Mouse (Mus musculus): ENCODE data around the gene Chrd. TPM values are rescaled to one million over a fixed set of nuclear protein-coding genes. Genes with fewer than 3 reads are reported as not detected.

The Chrd gene
- polyA plus RNA-seq, 1 experiment from 2014 or later, result 3.6 TPM

Other genes starting within 250 kb of the Chrd start
- gene Eif2b5, start 234.3 kb upstream of the Chrd start, polyA plus RNA-seq (2015; fragmentation: Nextera tagmentation; extraction: Ambion mirVana), result 99.4 and 102 TPM in 2 replicates
- gene Dvl3, start 216.1 kb upstream of the Chrd start, polyA plus RNA-seq (2015; fragmentation: Nextera tagmentation; extraction: Ambion mirVana), result 18.1 and 19.5 TPM in 2 replicates
- gene Ap2m1, start 197.6 kb upstream of the Chrd start, polyA plus RNA-seq (2015; fragmentation: Nextera tagmentation; extraction: Ambion mirVana), result 614 and 624 TPM in 2 replicates
- gene Abcf3, start 184.6 kb upstream of the Chrd start, polyA plus RNA-seq (2015; fragmentation: Nextera tagmentation; extraction: Ambion mirVana), result 58.6 and 59.0 TPM in 2 replicates
- gene Vwa5b2, start 143.7 kb upstream of the Chrd start, polyA plus RNA-seq (2015; fragmentation: Nextera tagmentation; extraction: Ambion mirVana), result 5.5 and 7.0 TPM in 2 replicates
- gene Eef1akmt4, start 121.5 kb upstream of the Chrd start, polyA plus RNA-seq (2015; fragmentation: Nextera tagmentation; extraction: Ambion mirVana), result 32.0 and 37.2 TPM in 2 replicates
- 0.19 TPM in 1 of 2 replicates, not detected in the other for gene Gm49333, start 121.5 kb upstream of the Chrd start, polyA plus RNA-seq (2015; fragmentation: Nextera tagmentation; extraction: Ambion mirVana)
- gene Alg3, start 121.4 kb upstream of the Chrd start, polyA plus RNA-seq (2015; fragmentation: Nextera tagmentation; extraction: Ambion mirVana), result 40.1 and 46.0 TPM in 2 replicates
- 0.83 and 0.97 TPM in 2 replicates for gene Camk2n2, start 111.8 kb upstream of the Chrd start, polyA plus RNA-seq (2015; fragmentation: Nextera tagmentation; extraction: Ambion mirVana)
- gene Ece2, start 103.3 kb upstream of the Chrd start, polyA plus RNA-seq (2015; fragmentation: Nextera tagmentation; extraction: Ambion mirVana), result 1.3 and 1.6 TPM in 2 replicates
- 283 and 284 TPM in 2 replicates for gene Psmd2, start 81.5 kb upstream of the Chrd start, polyA plus RNA-seq (2015; fragmentation: Nextera tagmentation; extraction: Ambion mirVana)
- 183 and 196 TPM in 2 replicates for gene Eif4g1, start 64.8 kb upstream of the Chrd start, polyA plus RNA-seq (2015; fragmentation: Nextera tagmentation; extraction: Ambion mirVana)
- 6.3 and 6.7 TPM in 2 replicates for gene Fam131a, start 39.9 kb upstream of the Chrd start, polyA plus RNA-seq (2015; fragmentation: Nextera tagmentation; extraction: Ambion mirVana)
- gene Polr2h, start 15.5 kb upstream of the Chrd start, polyA plus RNA-seq (2015; fragmentation: Nextera tagmentation; extraction: Ambion mirVana), result 104 and 112 TPM in 2 replicates
- 14.3 and 15.7 TPM in 2 replicates for gene Clcn2, start 15.4 kb upstream of the Chrd start, polyA plus RNA-seq (2015; fragmentation: Nextera tagmentation; extraction: Ambion mirVana)
- gene Thpo, start 1.4 kb downstream of the Chrd start, polyA plus RNA-seq (2015; fragmentation: Nextera tagmentation; extraction: Ambion mirVana), result 1.8 and 2.4 TPM in 2 replicates